Comparison of ENCODE assay signal across 5 mouse cellular contexts in genomic region chr8:79505381-79505780, GRCm38 (mm10).
"Had no signal": no experiment of that assay in that cellular context is flagged by ENCODE, and none has a peak within 500 bp of the region (broad histone marks: within the 10 kb centered on the region; RNA-seq: fewer than 3 reads in every experiment).

No protein-coding gene starts in this region.

- DNase-seq: kidney, postnatal 36 days; layer of hippocampus, adult 9-11 months; layer of hippocampus, postnatal 36 days; lung, adult 18-20 months; thymus, postnatal 4 days had no signal
